Mouse (Mus musculus) C2C12 (cell line): Measurements from ENCODE around the gene Gnb3.

Experiments used
- CEBPB ChIP-seq: IDR thresholded peaks from one replicate; pipeline ENCODE4 v1.6.1; 2011; ENCODE audit warnings: low read depth, mild to moderate bottlenecking, control low read depth, moderate library complexity
- CTCF ChIP-seq: IDR thresholded peaks from one replicate; pipeline ENCODE4 v1.5.1; 2011; ENCODE audit not compliant: control insufficient read depth, insufficient read depth, insufficient read length
- FOSL1 ChIP-seq: IDR thresholded peaks from one replicate; pipeline ENCODE4 v1.8.0; 2011; ENCODE audit warnings: mild to moderate bottlenecking, low read length; ENCODE audit not compliant: poor library complexity, insufficient read depth, severe bottlenecking
- MAX ChIP-seq: IDR thresholded peaks from one replicate; pipeline ENCODE4 v1.6.1; 2011; ENCODE audit warnings: mild to moderate bottlenecking, control low read depth
- MYOD1 ChIP-seq: IDR thresholded peaks from one replicate; pipeline ENCODE4 v1.6.1; 2011; ENCODE audit warnings: low read depth; ENCODE audit not compliant: control insufficient read depth, insufficient read length

DNA sequence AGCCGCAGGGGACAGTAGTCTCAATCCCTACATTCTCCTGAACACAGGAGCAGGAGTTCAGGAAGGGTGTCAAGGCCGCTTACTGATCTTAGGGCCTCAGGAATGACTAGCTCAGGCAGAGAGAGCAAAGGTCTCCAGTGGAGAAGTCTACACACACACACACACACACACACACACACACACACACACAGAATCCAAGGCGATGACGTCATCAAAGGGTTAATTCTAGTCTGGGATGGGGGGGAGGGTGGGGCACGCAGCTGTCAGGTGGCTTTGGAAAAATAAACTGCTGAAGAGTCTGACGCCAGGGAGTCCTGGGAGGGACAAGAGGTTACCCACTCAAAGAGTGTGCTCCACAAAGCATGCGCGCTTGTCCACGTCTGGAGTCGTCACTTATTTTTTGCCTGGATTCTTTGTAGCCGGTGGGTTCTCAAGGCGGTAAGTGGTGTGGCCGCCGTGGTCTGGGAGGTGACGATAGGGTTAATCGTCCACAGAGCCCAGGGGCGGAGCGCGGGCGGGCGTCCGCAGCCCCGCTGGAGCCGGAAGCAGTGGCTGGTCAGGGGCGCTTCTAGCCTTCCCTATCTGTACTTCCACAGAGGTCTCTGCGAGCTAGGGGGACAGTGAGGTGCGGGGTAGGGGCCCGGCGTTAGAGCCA lies 31.6 kb downstream of the Gnb3 start, which contains the start of gene Spsb2:
- no peak for TF ChIP-seq CTCF
- no peak for TF ChIP-seq CEBPB
- TF ChIP-seq MYOD1, result peak; percentile 48
- TF ChIP-seq MAX, result peak; percentile 40
- no peak for TF ChIP-seq FOSL1
